Mouse (Mus musculus) lung, embryonic 14.5 days (tissue): ENCODE results near the gene Phkg2. TPM values are rescaled to one million over a fixed set of nuclear protein-coding genes. Genes with fewer than 3 reads are reported as not detected.

ENCODE experiments used
- ATAC-seq: fragments of 200-750 bp; cut with Nextera tagmentation; 2 replicates; pipeline ENCODE4 v1.8.0; 2017; ENCODE audit warnings: mild to moderate bottlenecking, moderate TSS enrichment, moderate library complexity; ENCODE audit not compliant: insufficient read depth
- DNase-seq: peaks from one replicate; pipeline ENCODE4 v3.0.0-alpha.2; 2015
- H3K27ac ChIP-seq: fragments of 300-500 bp; sonication (generic); 2 replicates; pipeline ENCODE4 v1.5.1; 2014; ENCODE audit warnings: low read depth, mild to moderate bottlenecking, moderate library complexity
- H3K27me3 ChIP-seq: fragments of 300-500 bp; sonication (generic); 2 replicates; pipeline ENCODE4 v1.6.1; 2014; ENCODE audit warnings: low read length, control low read depth; ENCODE audit not compliant: insufficient read depth
- H3K36me3 ChIP-seq: fragments of 300-500 bp; sonication (generic); 2 replicates; pipeline ENCODE4 v1.6.1; 2014; ENCODE audit warnings: control low read depth; ENCODE audit not compliant: insufficient read depth
- H3K4me1 ChIP-seq: fragments of 300-500 bp; sonication (generic); 2 replicates; pipeline ENCODE4 v1.6.1; 2014; ENCODE audit warnings: antibody characterized with exemption, control low read depth; ENCODE audit not compliant: insufficient read depth
- H3K4me2 ChIP-seq: fragments of 300-500 bp; sonication (generic); 2 replicates; pipeline ENCODE4 v1.6.1; 2014; ENCODE audit warnings: mild to moderate bottlenecking
- H3K4me3 ChIP-seq: fragments of 300-500 bp; sonication (generic); 2 replicates; pipeline ENCODE4 v1.5.1; 2014; ENCODE audit warnings: low read depth, low read length
- H3K9ac ChIP-seq: fragments of 300-500 bp; sonication (generic); 2 replicates; pipeline ENCODE4 v1.6.1; 2014
- H3K9me3 ChIP-seq: fragments of 300-500 bp; sonication (generic); 2 replicates; pipeline ENCODE4 v1.6.1; 2016; ENCODE audit warnings: low read depth, low read length, control low read depth
- CTCF ChIP-seq: IDR thresholded peaks from 2 replicates; pipeline ENCODE4 v1.5.1; 2016; ENCODE audit warnings: antibody characterized with exemption, low read depth
- WGBS: fragments of 180-500 bp; shearing (Covaris S2); extraction: QIAGEN DNeasy Blood & Tissue Kit; methylation state at CpG from one replicate; pipeline ENCODE4 v1.1.7; 2014; 5-methylcytosine and 5-hydroxymethylcytosine counted together
- polyA plus RNA-seq: library from polyadenylated mRNA; unstranded; fragments of >200 nt; fragmentation: Nextera tagmentation; extraction: Ambion mirVana; gene quantifications from 2 replicates; pipeline ENCODE4 v1.2.1, GENCODE M21; 2014

Gene Phkg2
- polyA plus RNA-seq, 1 experiment from 2014 or later, result 39.3 TPM

DNA sequence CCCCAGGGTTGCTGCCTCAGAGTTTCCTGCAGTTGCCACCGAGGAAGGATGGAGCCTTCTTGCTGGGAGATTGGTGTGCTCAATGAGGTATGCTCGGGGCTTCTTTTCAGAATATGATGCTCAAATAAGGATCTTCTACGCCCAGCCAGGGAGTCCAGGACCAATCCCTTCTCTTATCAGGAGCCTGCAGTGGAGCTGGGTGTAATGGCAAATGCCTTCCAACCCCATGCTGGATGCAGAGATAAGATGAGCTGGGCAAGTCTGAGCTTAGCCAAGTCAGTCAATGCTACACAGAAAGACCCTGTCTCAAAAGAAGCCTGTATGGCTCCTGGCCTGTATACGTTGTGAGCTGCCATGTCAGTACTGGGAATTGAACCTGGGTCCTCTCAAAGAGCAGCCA lies 53.3 kb downstream of the Phkg2 start:
- no peaks in the 10 kb centered on the region for H3K27me3 ChIP-seq
- DNase-seq, result no peak
- H3K36me3 ChIP-seq, result no peaks in the 10 kb centered on the region
- H3K4me2 ChIP-seq, result no peak overlapping the region
- no peaks in the 10 kb centered on the region for H3K4me1 ChIP-seq
- 86% methylated on average over 4 of the region's 4 CpGs for WGBS
- H3K27ac ChIP-seq, result no peak overlapping the region
- no peaks in the 10 kb centered on the region for H3K9me3 ChIP-seq
- no peak for TF ChIP-seq CTCF
- no peak; the same call in 1 of the 2 replicates for ATAC-seq
- H3K9ac ChIP-seq, result no peak overlapping the region
- no peak overlapping the region for H3K4me3 ChIP-seq

GRCm38 (mm10) chr7:127628646-127629045 lies 55.5 kb downstream of the Phkg2 start:
- Histone ChIP-seq H3K4me2 (no peak overlapping the region), H3K4me3 (no peak overlapping the region), H3K9me3 (no peaks in the 10 kb centered on the region), H3K36me3 (no peaks in the 10 kb centered on the region), H3K9ac (no peak overlapping the region), H3K4me1 (no peaks in the 10 kb centered on the region), H3K27ac (no peak overlapping the region), H3K27me3 (no peaks in the 10 kb centered on the region)
- DNase-seq, result no peak
- 73% methylated on average over 5 of the region's 5 CpGs for WGBS
- no peak for ATAC-seq
- no peak for TF ChIP-seq CTCF

GRCm38 (mm10) chr7:127631416-127631815 lies 58.3 kb downstream of the Phkg2 start:
- Histone ChIP-seq H3K4me1 (no peaks in the 10 kb centered on the region), H3K27me3 (no peaks in the 10 kb centered on the region), H3K9me3 (no peaks in the 10 kb centered on the region), H3K4me3 (no peak overlapping the region), H3K4me2 (no peak overlapping the region), H3K9ac (no peak overlapping the region), H3K36me3 (no peaks in the 10 kb centered on the region), H3K27ac (no peak overlapping the region)
- ATAC-seq (no peak), DNase-seq (no peak)
- TF ChIP-seq CTCF, result no peak
- 76% methylated on average over 4 of the region's 4 CpGs for WGBS

Other genes with a start within 250 kb of the Phkg2 start
- gene Zfp768, start 227.8 kb upstream of the Phkg2 start, polyA plus RNA-seq, result 4.7 and 6.5 TPM in 2 replicates
- 6.7 and 8.5 TPM in 2 replicates for gene Zfp747, start 197.3 kb upstream of the Phkg2 start, polyA plus RNA-seq
- 5.6 and 6.8 TPM in 2 replicates for gene 9130019O22Rik, start 186.2 kb upstream of the Phkg2 start, polyA plus RNA-seq
- 4.9 and 7.1 TPM in 2 replicates for gene E430018J23Rik, start 179.7 kb upstream of the Phkg2 start, polyA plus RNA-seq
- gene Zfp764, start 166.5 kb upstream of the Phkg2 start, polyA plus RNA-seq, result 9.3 and 10.4 TPM in 2 replicates
- 21.6 and 22.6 TPM in 2 replicates for gene Zfp688, start 151.3 kb upstream of the Phkg2 start, polyA plus RNA-seq
- gene Zfp689, start 124.2 kb upstream of the Phkg2 start, polyA plus RNA-seq, result 9.6 and 9.8 TPM in 2 replicates
- 44.3 TPM in 2 replicates for gene Prr14, start 113.7 kb upstream of the Phkg2 start, polyA plus RNA-seq
- 12.8 and 16.1 TPM in 2 replicates for gene Fbrs, start 94.1 kb upstream of the Phkg2 start, polyA plus RNA-seq
- 61.6 and 71.3 TPM in 2 replicates for gene Srcap, start 61.4 kb upstream of the Phkg2 start, polyA plus RNA-seq
- gene Gm42715, start 53.8 kb upstream of the Phkg2 start, polyA plus RNA-seq, result 19.6 and 20.5 TPM in 2 replicates
- gene Tmem265, start 11.9 kb upstream of the Phkg2 start, polyA plus RNA-seq, result 4.0 and 6.3 TPM in 2 replicates
- 8.6 and 9.1 TPM in 2 replicates for gene Ccdc189, start 15.3 kb downstream of the Phkg2 start, polyA plus RNA-seq
- 46.7 and 47.6 TPM in 2 replicates for gene Rnf40, start 15.4 kb downstream of the Phkg2 start, polyA plus RNA-seq
- gene Zfp629, start 42.5 kb downstream of the Phkg2 start, polyA plus RNA-seq, result 14.2 and 16.9 TPM in 2 replicates
- gene Bcl7c, start 135.6 kb downstream of the Phkg2 start, polyA plus RNA-seq, result 58.8 and 65.1 TPM in 2 replicates
- 11.7 and 15.6 TPM in 2 replicates for gene Ctf1, start 139.4 kb downstream of the Phkg2 start, polyA plus RNA-seq
- gene Ctf2, start 158.8 kb downstream of the Phkg2 start, polyA plus RNA-seq, result 0.38 TPM in 1 of 2 replicates, not detected in the other
- 5.3 and 5.6 TPM in 2 replicates for gene Fbxl19, start 171.2 kb downstream of the Phkg2 start, polyA plus RNA-seq
- gene Orai3, start 196.5 kb downstream of the Phkg2 start, polyA plus RNA-seq, result 19.2 and 21.8 TPM in 2 replicates
- 27.2 and 30.1 TPM in 2 replicates for gene Setd1a, start 203.3 kb downstream of the Phkg2 start, polyA plus RNA-seq
- 0.43 TPM in 1 of 2 replicates, not detected in the other for gene Gm49388, start 212.3 kb downstream of the Phkg2 start, polyA plus RNA-seq
- gene Hsd3b7, start 227.3 kb downstream of the Phkg2 start, polyA plus RNA-seq, result 13.6 and 18.3 TPM in 2 replicates